Mouse (Mus musculus): ENCODE results near the gene Ppp2r5b. TPM values are rescaled to one million over a fixed set of nuclear protein-coding genes. Genes with fewer than 3 reads are reported as not detected.
A peak's percentile ranks its signal among the peaks of the same experiment; 100 is the strongest.

The Ppp2r5b gene
- polyA plus RNA-seq, 1 experiment from 2014 or later = 10.5 TPM

DNA sequence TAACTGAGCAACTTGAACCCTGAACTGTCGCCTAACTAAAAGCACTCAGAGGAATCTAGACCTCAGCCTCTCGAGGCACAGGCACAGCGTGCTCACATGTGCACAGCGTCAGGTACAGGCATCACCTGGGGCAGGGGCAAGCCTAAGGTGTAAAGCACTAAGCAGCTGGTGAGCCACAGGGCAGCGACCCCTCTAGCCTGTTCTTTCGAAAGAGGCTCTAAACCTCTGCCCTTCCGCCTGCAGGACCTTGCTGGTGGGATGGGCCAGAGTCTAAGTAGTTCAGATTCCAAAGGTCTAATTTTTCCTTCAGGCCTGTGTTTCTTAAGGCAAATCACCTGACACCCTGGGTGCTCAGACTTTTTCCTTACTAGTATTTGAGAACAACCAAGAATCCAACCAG is 36.4 kb upstream of the Ppp2r5b start:
- no peak for ATAC-seq (replicated peaks; ENCODE audit: low FRiP score)
- Histone ChIP-seq H3K4me3 (ENCODE audit: low read depth, low read length) (no peak overlapping the region), H3K9me3 (ENCODE audit: control insufficient read depth, low read length) (no peaks in the 10 kb centered on the region), H3K27me3 (replicated peaks; ENCODE audit: control insufficient read depth, insufficient read depth, low read length) (no peaks in the 10 kb centered on the region), H3K36me3 (ENCODE audit: control insufficient read depth, insufficient read depth, low read length) (no peaks in the 10 kb centered on the region), H3K4me1 (replicated peaks; ENCODE audit: control insufficient read depth, insufficient read depth, low read length) (peaks cover 7% of the 10 kb centered on the region), H3K4me2 (no peak overlapping the region), H3K27ac (ENCODE audit: low read depth, low read length) (no peak overlapping the region), H3K9ac (ENCODE audit: low read depth, low read length) (peak overlapping the region; percentile 22; the same call in 1 of the 2 replicates)
- no peak for DNase-seq (ENCODE audit: low spot score)
- WGBS = 74% methylated on average over 7 of the region's 7 CpGs

DNA sequence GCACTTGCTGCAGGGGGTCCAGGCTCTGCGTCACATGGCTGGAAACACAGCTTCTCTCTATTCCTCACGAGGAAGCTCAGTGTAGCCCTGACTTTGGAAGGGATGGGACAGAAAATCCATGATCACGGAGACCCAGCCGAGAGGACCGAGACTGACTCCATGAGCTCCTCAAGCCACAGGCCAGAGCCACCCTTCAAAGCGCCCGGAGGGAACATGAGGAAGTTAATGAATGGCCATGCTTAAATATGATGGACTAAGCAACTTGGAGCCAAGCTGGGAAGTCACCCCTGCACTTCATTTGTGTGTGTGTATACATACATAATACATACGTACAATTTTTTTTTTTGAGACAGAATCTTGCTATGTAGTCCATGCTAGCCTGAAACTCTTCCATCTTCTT is 35.5 kb upstream of the Ppp2r5b start:
- Histone ChIP-seq H3K27me3 (replicated peaks; ENCODE audit: control insufficient read depth, insufficient read depth, low read length) (no peaks in the 10 kb centered on the region), H3K9ac (ENCODE audit: low read depth, low read length) (no peak overlapping the region), H3K27ac (ENCODE audit: low read depth, low read length) (no peak overlapping the region), H3K4me1 (replicated peaks; ENCODE audit: control insufficient read depth, insufficient read depth, low read length) (peaks cover 7% of the 10 kb centered on the region), H3K36me3 (ENCODE audit: control insufficient read depth, insufficient read depth, low read length) (no peaks in the 10 kb centered on the region), H3K4me3 (ENCODE audit: low read depth, low read length) (no peak overlapping the region), H3K4me2 (no peak overlapping the region), H3K9me3 (ENCODE audit: control insufficient read depth, low read length) (no peaks in the 10 kb centered on the region)
- ATAC-seq (replicated peaks; ENCODE audit: low FRiP score) (no peak), DNase-seq (ENCODE audit: low spot score) (no peak)
- 52% methylated on average over 8 of the region's 8 CpGs for WGBS

DNA sequence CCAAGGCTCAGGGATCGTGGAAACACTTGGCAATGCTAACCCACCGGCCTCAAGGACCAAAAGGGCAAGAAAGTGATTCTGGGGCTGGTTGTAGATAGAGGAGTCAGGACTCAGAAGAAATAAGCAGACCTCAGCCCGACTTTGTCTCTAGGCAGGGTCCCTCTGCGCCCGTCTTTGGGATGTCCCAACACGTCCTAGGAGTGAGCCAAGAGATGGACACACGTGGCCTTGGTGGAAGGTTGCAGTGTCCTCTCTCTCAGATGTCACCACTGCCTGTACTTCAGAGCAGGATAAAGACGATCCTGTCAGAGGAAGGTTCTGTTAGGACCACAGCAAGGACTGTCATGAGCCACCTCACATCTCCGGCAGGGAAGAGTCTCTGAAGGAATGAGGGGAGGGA is 35.0 kb upstream of the Ppp2r5b start:
- no peak overlapping the region for H3K9ac ChIP-seq (ENCODE audit: low read depth, low read length)
- no peak overlapping the region for H3K27ac ChIP-seq (ENCODE audit: low read depth, low read length)
- no peak for ATAC-seq (replicated peaks; ENCODE audit: low FRiP score)
- H3K9me3 ChIP-seq (ENCODE audit: control insufficient read depth, low read length) = no peaks in the 10 kb centered on the region
- H3K27me3 ChIP-seq (replicated peaks; ENCODE audit: control insufficient read depth, insufficient read depth, low read length) = no peaks in the 10 kb centered on the region
- H3K4me3 ChIP-seq (ENCODE audit: low read depth, low read length) = no peak overlapping the region
- H3K36me3 ChIP-seq (ENCODE audit: control insufficient read depth, insufficient read depth, low read length) = no peaks in the 10 kb centered on the region
- WGBS = 68% methylated on average over 9 of the region's 9 CpGs
- no peak for DNase-seq (ENCODE audit: low spot score)
- no peak overlapping the region for H3K4me2 ChIP-seq
- H3K4me1 ChIP-seq (replicated peaks; ENCODE audit: control insufficient read depth, insufficient read depth, low read length) = peaks cover 6% of the 10 kb centered on the region

DNA sequence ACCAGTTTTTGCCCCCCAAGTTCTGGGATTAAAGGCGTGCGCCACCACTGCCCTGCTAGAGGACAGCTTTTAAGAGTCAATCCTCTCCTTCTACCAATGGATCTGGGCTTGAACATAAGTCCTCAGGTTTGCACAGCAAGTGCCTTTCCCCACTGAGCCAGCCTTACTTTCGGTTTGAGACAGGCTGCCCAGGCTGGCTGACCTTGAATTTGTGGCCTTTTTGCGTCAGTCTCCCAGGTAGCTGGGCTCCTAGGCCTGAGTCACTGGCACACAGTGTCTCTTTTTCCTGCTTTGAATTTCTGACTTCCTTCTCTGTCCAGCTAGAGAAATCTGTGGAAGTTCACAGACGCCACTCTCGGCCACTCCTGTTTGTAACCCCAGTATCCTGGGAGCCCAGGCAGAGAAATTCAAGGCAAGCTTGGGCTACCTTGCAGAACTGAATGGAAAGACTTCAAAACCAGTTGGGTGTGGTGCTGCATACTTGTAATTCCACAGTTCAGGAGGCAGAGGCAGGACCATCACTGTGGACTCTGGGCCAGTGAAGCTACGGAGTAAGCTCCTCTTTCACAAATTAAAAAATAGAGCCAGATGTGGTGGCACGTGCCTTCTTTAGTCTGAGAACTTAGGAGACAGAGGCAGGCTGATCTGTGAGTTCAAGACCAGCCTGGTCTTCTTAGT is 34.3 kb upstream of the Ppp2r5b start:
- 84% methylated on average over 8 of the region's 8 CpGs for WGBS
- H3K4me3 ChIP-seq (ENCODE audit: low read depth, low read length) = no peak overlapping the region
- no peaks in the 10 kb centered on the region for H3K27me3 ChIP-seq (replicated peaks; ENCODE audit: control insufficient read depth, insufficient read depth, low read length)
- no peaks in the 10 kb centered on the region; the same call in 1 of the 2 replicates for H3K4me1 ChIP-seq (replicated peaks; ENCODE audit: control insufficient read depth, insufficient read depth, low read length)
- ATAC-seq (replicated peaks; ENCODE audit: low FRiP score) = no peak
- H3K4me2 ChIP-seq = no peak overlapping the region
- no peaks in the 10 kb centered on the region for H3K9me3 ChIP-seq (ENCODE audit: control insufficient read depth, low read length)
- DNase-seq (ENCODE audit: low spot score) = no peak
- H3K9ac ChIP-seq (ENCODE audit: low read depth, low read length) = peak overlapping the region; percentile 9; the same call in 1 of the 2 replicates
- no peaks in the 10 kb centered on the region for H3K36me3 ChIP-seq (ENCODE audit: control insufficient read depth, insufficient read depth, low read length)
- peak overlapping the region; percentile 14; the same call in 1 of the 2 replicates for H3K27ac ChIP-seq (ENCODE audit: low read depth, low read length)

- H3K4me1 ChIP-seq (replicated peaks; ENCODE audit: control insufficient read depth, insufficient read depth, low read length) = no peaks in the 10 kb centered on the region
Measured at GRCm38 (mm10) chr19:6268670-6269132, 33.0 kb upstream of the Ppp2r5b start.

GRCm38 (mm10) chr19:6268170-6268528 is 32.5 kb upstream of the Ppp2r5b start:
- no peaks in the 10 kb centered on the region for H3K36me3 ChIP-seq (ENCODE audit: control insufficient read depth, insufficient read depth, low read length)
- H3K27ac ChIP-seq (ENCODE audit: low read depth, low read length) = no peak overlapping the region
- 15% methylated on average over 8 of the region's 8 CpGs for WGBS
- peak; percentile 81 for DNase-seq (ENCODE audit: low spot score)
- ATAC-seq (replicated peaks; ENCODE audit: low FRiP score) = peak; percentile 60
- no peak overlapping the region for H3K4me2 ChIP-seq
- no peaks in the 10 kb centered on the region for H3K27me3 ChIP-seq (replicated peaks; ENCODE audit: control insufficient read depth, insufficient read depth, low read length)
- no peak overlapping the region for H3K4me3 ChIP-seq (ENCODE audit: low read depth, low read length)
- H3K4me1 ChIP-seq (replicated peaks; ENCODE audit: control insufficient read depth, insufficient read depth, low read length) = no peaks in the 10 kb centered on the region
- H3K9me3 ChIP-seq (ENCODE audit: control insufficient read depth, low read length) = no peaks in the 10 kb centered on the region
- no peak overlapping the region for H3K9ac ChIP-seq (ENCODE audit: low read depth, low read length)

More at GRCm38 (mm10) chr19:6268670-6269132, 33.0 kb upstream of the Ppp2r5b start:
- Histone ChIP-seq H3K4me3 (ENCODE audit: low read depth, low read length) (no peak overlapping the region), H3K27ac (ENCODE audit: low read depth, low read length) (no peak overlapping the region), H3K36me3 (ENCODE audit: control insufficient read depth, insufficient read depth, low read length) (no peaks in the 10 kb centered on the region), H3K9ac (ENCODE audit: low read depth, low read length) (no peak overlapping the region), H3K9me3 (ENCODE audit: control insufficient read depth, low read length) (no peaks in the 10 kb centered on the region), H3K27me3 (replicated peaks; ENCODE audit: control insufficient read depth, insufficient read depth, low read length) (no peaks in the 10 kb centered on the region), H3K4me2 (no peak overlapping the region)
- ATAC-seq (replicated peaks; ENCODE audit: low FRiP score) (no peak), DNase-seq (ENCODE audit: low spot score) (no peak)
- WGBS = 73% methylated on average over 7 of the region's 7 CpGs

DNA sequence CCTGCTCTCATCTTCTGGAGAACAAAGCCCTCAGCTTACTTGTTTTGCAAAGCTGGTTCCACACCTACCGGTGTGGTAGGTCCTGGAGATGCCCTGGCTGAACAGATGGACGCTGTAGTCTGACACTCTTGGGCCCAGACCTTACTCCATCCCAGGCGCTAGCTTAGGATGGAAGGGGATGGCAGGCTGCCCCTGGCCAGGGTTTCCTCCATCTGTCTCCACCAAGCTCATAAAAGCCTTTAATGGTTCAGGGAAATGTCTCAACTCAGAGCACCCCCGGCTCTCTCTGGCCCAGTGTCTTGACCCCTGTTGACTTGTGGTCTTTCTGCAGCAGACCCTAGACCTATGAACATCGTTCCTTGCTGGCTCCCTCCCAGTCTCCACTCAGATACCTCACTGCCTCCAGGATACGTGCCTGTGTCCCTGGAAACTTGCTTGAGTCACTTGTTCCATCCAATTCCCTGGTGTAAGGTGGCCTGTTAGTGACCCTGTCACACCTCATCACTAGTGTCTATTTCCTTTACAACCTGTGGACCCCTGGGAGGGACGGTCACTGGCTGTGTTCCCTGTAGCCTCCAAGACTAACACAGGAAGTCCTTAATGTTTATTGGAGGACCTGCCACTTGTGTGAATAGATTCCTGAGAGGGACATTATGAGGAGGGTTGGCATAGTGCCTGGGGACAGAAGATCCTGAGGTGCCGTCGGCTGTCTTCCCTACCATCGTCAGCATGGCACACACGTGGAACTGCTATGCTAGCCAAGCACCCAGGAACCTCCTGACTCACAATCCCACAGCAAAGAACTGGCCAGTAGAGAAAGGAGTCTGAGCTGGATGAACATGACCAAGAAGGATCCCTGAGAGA is 31.9 kb upstream of the Ppp2r5b start:
- no peak for DNase-seq (ENCODE audit: low spot score)
- no peak overlapping the region for H3K9ac ChIP-seq (ENCODE audit: low read depth, low read length)
- H3K27ac ChIP-seq (ENCODE audit: low read depth, low read length) = no peak overlapping the region
- no peak overlapping the region for H3K4me2 ChIP-seq
- no peaks in the 10 kb centered on the region for H3K36me3 ChIP-seq (ENCODE audit: control insufficient read depth, insufficient read depth, low read length)
- no peaks in the 10 kb centered on the region for H3K27me3 ChIP-seq (replicated peaks; ENCODE audit: control insufficient read depth, insufficient read depth, low read length)
- no peaks in the 10 kb centered on the region for H3K4me1 ChIP-seq (replicated peaks; ENCODE audit: control insufficient read depth, insufficient read depth, low read length)
- no peaks in the 10 kb centered on the region for H3K9me3 ChIP-seq (ENCODE audit: control insufficient read depth, low read length)
- 0 out of 2 replicates have a peak, but pooled peaks have one; percentile 6 for ATAC-seq (replicated peaks; ENCODE audit: low FRiP score)
- WGBS = 66% methylated on average over 11 of the region's 11 CpGs
- no peak overlapping the region for H3K4me3 ChIP-seq (ENCODE audit: low read depth, low read length)

- peaks cover 6% of the 10 kb centered on the region for H3K36me3 ChIP-seq (ENCODE audit: control insufficient read depth, insufficient read depth, low read length)
- H3K27ac ChIP-seq (ENCODE audit: low read depth, low read length) = no peak overlapping the region
- H3K9me3 ChIP-seq (ENCODE audit: control insufficient read depth, low read length) = peaks cover 2% of the 10 kb centered on the region; the same call in 1 of the 2 replicates
- no peak overlapping the region; the same call in 1 of the 2 replicates for H3K4me2 ChIP-seq
- DNase-seq (ENCODE audit: low spot score) (no peak), ATAC-seq (replicated peaks; ENCODE audit: low FRiP score) (no peak)
- 67% methylated on average over 6 of the region's 6 CpGs for WGBS
- no peak overlapping the region for H3K9ac ChIP-seq (ENCODE audit: low read depth, low read length)
- no peaks in the 10 kb centered on the region for H3K27me3 ChIP-seq (replicated peaks; ENCODE audit: control insufficient read depth, insufficient read depth, low read length)
- H3K4me3 ChIP-seq (ENCODE audit: low read depth, low read length) = no peak overlapping the region
- no peaks in the 10 kb centered on the region for H3K4me1 ChIP-seq (replicated peaks; ENCODE audit: control insufficient read depth, insufficient read depth, low read length)
Measured at GRCm38 (mm10) chr19:6265727-6266182, 30.1 kb upstream of the Ppp2r5b start.

All from liver, embryonic 11.5 days (tissue).